Mouse (Mus musculus) cortical plate, adult 2 months (tissue): ENCODE data around the gene Ttc6.

ENCODE experiments used
- CTCF ChIP-seq: fragments of 200-500 bp; IDR thresholded peaks from 2 replicates; pipeline ENCODE4 v1.5.1; 2011; ENCODE audit warnings: mild to moderate bottlenecking, control low read depth, low read length; ENCODE audit not compliant: insufficient read depth; ENCODE audit errors: extremely low read depth
- POLR2A ChIP-seq: fragments of 200-500 bp; IDR thresholded peaks from 2 replicates; pipeline ENCODE4 v1.6.1; 2011; ENCODE audit warnings: mild to moderate bottlenecking, low read length, control low read depth; ENCODE audit not compliant: insufficient read depth; ENCODE audit errors: extremely low read depth

GRCm38 (mm10) chr12:57542746-57543626 is 20.9 kb upstream of the Ttc6 start:
- TF ChIP-seq CTCF, result no peak
- TF ChIP-seq POLR2A, result no peak
